Mouse (Mus musculus): ENCODE results near the gene Gnb1l.

GRCm38 (mm10) chr16:18452361-18452862, 46.1 kb upstream of the Gnb1l start:
- TF ChIP-seq CTCF (IDR thresholded peaks at IDR 0.05; ENCODE audit: low read depth) (no peak), EP300 (IDR thresholded peaks at IDR 0.05; ENCODE audit: low read depth) (no peak)

Data from liver, postnatal 0 days (tissue).